Mouse (Mus musculus): Measurements from ENCODE around the gene Prkcb. TPM values are rescaled to one million over a fixed set of nuclear protein-coding genes. Genes with fewer than 3 reads are reported as not detected.

Gene Prkcb
- polyA plus RNA-seq, 1 experiment from 2014 or later: 5.5 TPM

DNA sequence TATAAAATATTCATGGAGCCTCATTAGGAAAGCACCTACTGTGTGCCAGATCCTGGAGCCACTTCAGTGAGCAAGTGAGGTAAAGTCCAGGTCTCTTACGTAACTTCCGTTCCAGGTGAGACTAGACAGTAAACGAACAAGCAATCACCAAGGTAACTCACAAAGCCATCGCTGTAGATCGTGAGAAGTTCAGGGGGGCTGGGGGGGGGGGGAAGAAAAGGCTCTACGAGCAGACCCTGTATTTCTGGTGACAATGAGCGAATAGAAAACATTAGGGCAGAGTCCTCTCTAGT lies 22.1 kb downstream of the Prkcb start:
- H3K4me2 ChIP-seq (replicated peaks): no peak overlapping the region
- H3K4me3 ChIP-seq: no peak overlapping the region
- WGBS: 72% methylated on average over 7 of the region's 7 CpGs
- H3K27me3 ChIP-seq: peaks cover 7% of the 10 kb centered on the region; the same call in 1 of the 2 replicates
- H3K4me1 ChIP-seq: peaks cover 26% of the 10 kb centered on the region
- no peak for ATAC-seq (ENCODE audit: low FRiP score, low read depth)
- no peak overlapping the region for H3K9ac ChIP-seq
- no peaks in the 10 kb centered on the region for H3K9me3 ChIP-seq
- H3K36me3 ChIP-seq: no peaks in the 10 kb centered on the region
- no peak overlapping the region for H3K27ac ChIP-seq

DNA sequence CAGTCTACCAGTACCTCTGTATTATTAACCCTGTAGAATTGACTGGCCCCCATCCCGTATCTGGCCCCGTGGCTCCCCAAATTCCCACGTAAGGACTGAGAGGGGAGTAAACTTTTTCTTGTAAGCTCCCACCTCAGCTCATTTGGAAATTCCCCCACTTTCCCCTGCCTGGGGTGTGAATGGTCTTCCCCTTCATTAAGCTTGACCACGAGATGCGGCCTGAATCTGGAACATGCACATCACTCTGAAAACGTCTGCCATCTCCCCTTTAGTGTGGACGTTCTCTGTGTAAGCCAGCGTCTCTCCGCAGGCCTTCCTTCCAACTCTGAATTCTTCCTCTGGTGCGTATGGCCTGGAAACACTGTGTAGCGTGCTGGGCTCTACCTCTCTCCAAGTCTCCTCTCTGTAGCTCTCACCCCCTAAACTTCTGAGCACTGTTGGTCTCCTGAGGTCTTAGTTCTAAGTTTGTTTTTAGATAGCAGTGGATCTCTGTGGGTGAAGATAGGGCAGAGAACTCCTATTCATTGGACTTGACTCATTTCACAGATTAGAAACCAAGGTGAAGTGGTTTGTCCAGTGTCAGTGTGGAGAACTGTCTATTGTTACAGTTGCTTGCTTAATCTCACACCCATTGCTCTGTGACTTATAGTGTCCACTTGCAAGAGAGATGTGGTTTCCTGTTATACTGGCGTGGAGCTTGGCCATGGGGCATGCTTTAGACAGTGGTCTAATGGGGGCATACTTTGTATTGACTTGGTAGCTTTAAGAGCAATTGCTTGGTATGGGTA lies 25.3 kb downstream of the Prkcb start:
- WGBS: 92% methylated on average over 12 of the region's 12 CpGs
- H3K4me1 ChIP-seq: peaks cover 26% of the 10 kb centered on the region
- no peak for ATAC-seq (ENCODE audit: low FRiP score, low read depth)

DNA sequence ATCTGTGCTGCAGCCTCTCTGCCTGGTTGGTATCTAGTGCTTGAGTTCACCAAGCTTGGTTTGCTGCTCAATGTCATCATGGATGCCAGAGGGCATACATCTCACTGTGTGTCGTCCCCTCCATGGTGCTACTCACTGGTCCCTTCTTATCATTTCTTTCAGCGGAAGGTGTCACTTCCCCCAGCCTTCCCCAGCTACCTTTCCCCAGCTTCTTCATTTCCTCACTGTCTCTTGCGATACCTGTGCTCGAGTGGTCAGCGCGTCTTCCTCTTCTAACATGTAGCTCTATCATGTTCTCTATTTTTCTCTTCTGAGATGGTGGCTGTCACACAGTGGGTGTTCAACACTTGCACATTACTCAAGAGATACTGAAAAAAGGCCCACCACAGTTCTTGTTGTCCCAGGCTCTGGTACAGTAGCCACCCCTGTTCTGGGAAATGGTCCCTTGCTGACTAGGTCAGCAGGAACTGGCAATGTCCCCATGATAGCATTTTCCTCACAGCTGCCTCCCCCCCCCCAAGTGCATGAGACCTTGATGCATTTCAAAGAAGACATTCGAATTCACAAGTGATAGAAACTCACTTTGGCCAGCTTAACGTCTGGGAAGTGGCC lies 27.3 kb downstream of the Prkcb start:
- H3K27me3 ChIP-seq: 0 out of 2 replicates have a peak, but pooled peaks cover 3% of the 10 kb centered on the region
- H3K9me3 ChIP-seq: no peaks in the 10 kb centered on the region
- no peak overlapping the region for H3K9ac ChIP-seq
- H3K4me3 ChIP-seq: no peak overlapping the region
- no peak for ATAC-seq (ENCODE audit: low FRiP score, low read depth)
- no peak overlapping the region for H3K27ac ChIP-seq
- no peaks in the 10 kb centered on the region for H3K36me3 ChIP-seq
- peaks cover 18% of the 10 kb centered on the region; the same call in 1 of the 2 replicates for H3K4me1 ChIP-seq
- no peak overlapping the region for H3K4me2 ChIP-seq (replicated peaks)
- 82% methylated on average over 8 of the region's 8 CpGs for WGBS

More for the DNA sequence above, 25.3 kb downstream of the Prkcb start:
- Histone ChIP-seq H3K27ac (no peak overlapping the region), H3K9ac (no peak overlapping the region), H3K27me3 (peaks cover 7% of the 10 kb centered on the region; the same call in 1 of the 2 replicates), H3K36me3 (no peaks in the 10 kb centered on the region), H3K4me2 (replicated peaks) (no peak overlapping the region), H3K9me3 (no peaks in the 10 kb centered on the region), H3K4me3 (no peak overlapping the region)

DNA sequence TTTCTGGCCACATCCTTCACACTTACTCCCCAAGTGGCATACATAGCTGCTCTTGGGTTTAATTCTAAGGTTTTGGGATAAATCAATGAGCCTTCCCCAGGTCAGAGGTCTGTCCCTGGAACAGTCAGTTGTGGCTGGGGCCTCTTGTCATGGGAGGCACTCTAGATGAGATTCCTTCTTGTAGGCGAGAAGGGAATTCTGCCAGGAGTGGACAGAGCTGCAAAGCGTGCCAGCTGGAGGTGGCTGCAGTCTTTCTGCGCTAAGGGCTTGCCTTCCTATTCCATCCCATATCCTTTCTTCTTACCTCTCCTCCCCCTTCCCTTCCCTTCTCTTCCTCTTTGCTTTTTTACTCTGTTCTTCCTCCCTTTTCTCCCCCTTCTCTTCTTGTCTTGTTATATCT lies 28.1 kb downstream of the Prkcb start:
- Histone ChIP-seq H3K9me3 (no peaks in the 10 kb centered on the region), H3K4me3 (no peak overlapping the region), H3K4me1 (peaks cover 10% of the 10 kb centered on the region; the same call in 1 of the 2 replicates), H3K9ac (no peak overlapping the region), H3K27me3 (0 out of 2 replicates have a peak, but pooled peaks cover 3% of the 10 kb centered on the region), H3K36me3 (no peaks in the 10 kb centered on the region), H3K4me2 (replicated peaks) (no peak overlapping the region), H3K27ac (no peak overlapping the region)
- no peak for ATAC-seq (ENCODE audit: low FRiP score, low read depth)
- WGBS: 76% methylated on average over 3 of the region's 3 CpGs

DNA sequence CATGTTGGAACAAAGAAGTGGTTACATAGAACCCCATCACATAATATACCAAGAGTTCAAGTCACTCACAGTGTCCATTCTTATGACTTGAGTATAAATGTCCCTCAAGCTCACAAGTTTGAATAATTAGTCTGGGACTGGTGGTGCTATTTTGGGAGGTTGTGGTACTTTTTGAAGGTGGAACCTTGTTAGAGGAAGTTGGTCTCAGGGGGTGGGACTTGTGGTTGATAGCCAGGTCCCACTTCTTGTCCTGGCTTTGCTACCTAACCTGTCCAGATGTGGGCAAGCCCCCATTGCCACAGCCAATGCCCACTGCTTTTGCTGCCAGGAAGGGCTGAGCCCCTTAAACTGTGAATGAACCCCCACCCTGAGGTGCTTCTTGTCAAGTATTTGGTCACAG lies 28.9 kb downstream of the Prkcb start:
- 0 out of 2 replicates have a peak, but pooled peaks cover 3% of the 10 kb centered on the region for H3K27me3 ChIP-seq
- H3K4me2 ChIP-seq (replicated peaks): no peak overlapping the region
- H3K4me1 ChIP-seq: peaks cover 3% of the 10 kb centered on the region; the same call in 1 of the 2 replicates
- H3K9me3 ChIP-seq: no peaks in the 10 kb centered on the region
- no peak overlapping the region for H3K27ac ChIP-seq
- H3K36me3 ChIP-seq: no peaks in the 10 kb centered on the region
- H3K4me3 ChIP-seq: no peak overlapping the region
- no peak for ATAC-seq (ENCODE audit: low FRiP score, low read depth)
- no peak overlapping the region for H3K9ac ChIP-seq

DNA sequence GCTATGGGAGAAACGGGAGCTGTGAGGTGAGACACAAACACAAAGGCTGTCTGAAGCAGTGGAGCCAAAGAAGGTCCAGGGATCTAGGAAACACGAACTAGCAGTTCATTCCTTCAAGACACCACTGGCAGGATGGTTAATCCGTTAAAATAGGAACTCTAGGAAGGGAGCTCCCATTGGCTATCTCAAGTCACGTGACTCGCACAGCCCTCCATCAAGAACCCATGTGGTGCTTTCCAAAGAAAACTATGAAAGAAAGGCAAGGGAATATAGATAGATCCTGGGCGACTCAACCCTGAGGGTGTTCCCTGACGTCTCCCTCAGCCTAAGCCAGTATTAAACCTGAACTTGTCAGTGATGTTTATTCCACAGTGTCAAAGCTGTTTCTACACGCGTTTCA lies 31.0 kb downstream of the Prkcb start:
- Histone ChIP-seq H3K4me2 (replicated peaks) (no peak overlapping the region), H3K4me1 (no peaks in the 10 kb centered on the region), H3K9ac (no peak overlapping the region), H3K4me3 (no peak overlapping the region), H3K36me3 (no peaks in the 10 kb centered on the region), H3K27me3 (no peaks in the 10 kb centered on the region), H3K9me3 (no peaks in the 10 kb centered on the region), H3K27ac (no peak overlapping the region)
- no peak for ATAC-seq (ENCODE audit: low FRiP score, low read depth)
- WGBS: 81% methylated on average over 9 of the region's 9 CpGs

DNA sequence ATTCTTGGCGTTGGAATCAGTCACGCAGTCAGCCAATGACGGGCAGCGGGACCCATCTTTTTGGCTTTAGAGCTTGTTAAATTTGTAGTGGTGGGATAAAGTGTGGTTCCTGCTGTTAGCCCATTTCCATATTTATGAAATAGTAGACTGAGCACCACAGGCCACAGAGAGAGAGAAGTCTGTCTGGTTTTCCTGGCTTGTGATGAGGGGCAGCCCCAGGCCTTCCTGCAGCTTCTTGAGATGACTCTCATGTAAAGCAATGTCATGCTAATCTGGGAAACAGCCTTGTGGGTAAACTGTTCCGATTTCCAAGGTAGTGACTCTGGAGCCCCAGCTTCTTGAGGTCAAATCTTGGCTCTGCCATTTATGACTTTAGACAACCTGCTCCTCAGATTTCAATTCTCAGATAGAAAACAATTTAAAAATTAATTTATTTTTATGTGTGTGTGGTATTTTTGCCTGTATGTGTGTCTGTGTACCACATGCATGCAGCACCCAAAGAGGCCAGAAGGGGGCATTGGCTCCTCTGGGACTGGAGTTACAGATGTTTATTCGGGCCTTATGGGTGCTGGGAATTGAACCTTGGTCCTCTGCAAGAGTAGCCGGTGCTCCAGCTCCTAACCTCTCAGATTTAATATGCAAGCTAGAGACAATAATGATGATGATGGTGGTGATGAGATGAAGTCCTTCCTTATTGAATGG lies 32.4 kb downstream of the Prkcb start:
- Histone ChIP-seq H3K27me3 (no peaks in the 10 kb centered on the region), H3K4me2 (replicated peaks) (no peak overlapping the region), H3K4me3 (no peak overlapping the region), H3K27ac (no peak overlapping the region), H3K9ac (no peak overlapping the region), H3K36me3 (no peaks in the 10 kb centered on the region), H3K9me3 (no peaks in the 10 kb centered on the region), H3K4me1 (no peaks in the 10 kb centered on the region)
- 93% methylated on average over 7 of the region's 7 CpGs for WGBS
- no peak for ATAC-seq (ENCODE audit: low FRiP score, low read depth)

DNA sequence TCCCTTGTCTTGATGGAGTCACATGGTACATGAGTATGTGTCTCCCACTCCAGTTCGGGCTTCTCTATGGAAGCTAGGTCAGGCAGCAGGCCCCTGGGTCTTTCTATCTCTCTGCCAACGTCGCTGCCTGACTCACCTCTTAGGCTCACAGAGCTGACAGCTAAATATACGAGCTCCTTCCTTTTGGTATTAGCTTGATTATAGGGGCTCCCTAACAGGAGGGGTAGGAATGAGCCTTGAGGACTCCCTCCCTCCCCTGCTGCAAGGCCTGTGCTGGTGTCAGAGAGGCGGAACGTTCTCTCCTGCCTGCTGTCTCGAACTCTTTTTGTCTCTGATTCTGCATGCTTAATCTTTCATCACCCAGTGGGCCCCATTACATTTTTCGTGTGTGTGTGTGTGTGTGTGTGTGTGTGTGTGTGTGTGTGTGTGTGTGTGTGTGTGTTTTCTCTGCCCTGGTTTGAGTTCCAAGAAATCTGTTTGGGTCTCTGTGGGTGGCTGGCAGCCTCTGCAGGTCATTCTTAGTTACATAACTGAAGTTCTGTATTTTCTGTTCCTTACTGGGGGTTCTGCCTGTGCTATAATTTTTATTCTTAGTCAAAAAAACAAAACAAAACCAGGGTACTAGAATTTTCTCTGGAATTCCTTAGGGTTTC lies 33.6 kb downstream of the Prkcb start:
- H3K27ac ChIP-seq: no peak overlapping the region
- no peak overlapping the region for H3K4me2 ChIP-seq (replicated peaks)
- H3K4me3 ChIP-seq: no peak overlapping the region
- H3K9me3 ChIP-seq: no peaks in the 10 kb centered on the region
- no peak for ATAC-seq (ENCODE audit: low FRiP score, low read depth)
- 47% methylated on average over 8 of the region's 8 CpGs for WGBS
- no peaks in the 10 kb centered on the region for H3K27me3 ChIP-seq
- H3K4me1 ChIP-seq: no peaks in the 10 kb centered on the region
- no peak overlapping the region for H3K9ac ChIP-seq
- no peaks in the 10 kb centered on the region for H3K36me3 ChIP-seq

DNA sequence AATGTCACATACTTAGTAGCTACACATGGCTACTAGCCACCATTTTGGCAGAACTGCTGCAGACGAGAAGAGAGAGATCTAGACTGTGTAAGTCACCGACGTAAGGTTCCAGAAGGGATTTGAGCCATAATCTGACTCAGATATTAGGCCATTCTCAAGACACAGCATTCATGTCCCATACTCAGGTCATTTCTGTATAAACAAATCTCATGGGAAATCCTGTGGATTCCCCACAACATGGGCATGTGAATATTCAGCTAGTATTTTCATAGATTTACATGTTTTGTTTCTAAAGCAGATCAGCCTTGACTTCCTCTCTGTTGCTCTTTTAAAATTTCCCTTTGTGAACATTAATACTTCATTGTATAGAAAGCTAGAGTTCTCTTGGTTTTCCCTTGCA lies 39.4 kb downstream of the Prkcb start:
- Histone ChIP-seq H3K4me2 (replicated peaks) (no peak overlapping the region), H3K36me3 (no peaks in the 10 kb centered on the region), H3K9me3 (no peaks in the 10 kb centered on the region), H3K4me3 (no peak overlapping the region), H3K27ac (no peak overlapping the region), H3K4me1 (peaks cover 13% of the 10 kb centered on the region; the same call in 1 of the 2 replicates), H3K27me3 (no peaks in the 10 kb centered on the region), H3K9ac (no peak overlapping the region)
- ATAC-seq (ENCODE audit: low FRiP score, low read depth): no peak
- 90% methylated on average over 3 of the region's 3 CpGs for WGBS

DNA sequence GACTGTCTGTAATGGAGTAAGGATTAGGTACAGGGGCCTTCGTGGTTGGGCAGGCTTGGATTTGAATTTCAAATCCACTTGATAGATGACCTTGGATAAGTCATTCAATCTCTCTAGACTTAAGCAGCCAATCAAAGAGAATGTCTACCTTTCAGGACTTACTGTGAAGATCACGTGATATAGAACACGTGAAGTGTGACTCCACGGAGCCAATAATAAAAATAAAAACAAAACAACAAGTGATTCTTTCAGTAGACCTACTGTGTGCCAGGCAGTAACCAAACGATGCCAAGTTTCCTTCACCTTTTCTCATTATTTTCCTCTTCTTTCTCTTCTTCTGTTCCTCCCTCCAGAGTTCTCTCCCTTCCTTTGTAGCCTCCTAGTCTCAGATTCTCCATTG lies 39.9 kb downstream of the Prkcb start:
- WGBS: 80% methylated on average over 5 of the region's 5 CpGs
- Histone ChIP-seq H3K4me1 (peaks cover 17% of the 10 kb centered on the region), H3K36me3 (no peaks in the 10 kb centered on the region), H3K4me3 (no peak overlapping the region), H3K27me3 (no peaks in the 10 kb centered on the region), H3K27ac (no peak overlapping the region), H3K4me2 (replicated peaks) (no peak overlapping the region), H3K9ac (no peak overlapping the region), H3K9me3 (no peaks in the 10 kb centered on the region)
- no peak for ATAC-seq (ENCODE audit: low FRiP score, low read depth)

DNA sequence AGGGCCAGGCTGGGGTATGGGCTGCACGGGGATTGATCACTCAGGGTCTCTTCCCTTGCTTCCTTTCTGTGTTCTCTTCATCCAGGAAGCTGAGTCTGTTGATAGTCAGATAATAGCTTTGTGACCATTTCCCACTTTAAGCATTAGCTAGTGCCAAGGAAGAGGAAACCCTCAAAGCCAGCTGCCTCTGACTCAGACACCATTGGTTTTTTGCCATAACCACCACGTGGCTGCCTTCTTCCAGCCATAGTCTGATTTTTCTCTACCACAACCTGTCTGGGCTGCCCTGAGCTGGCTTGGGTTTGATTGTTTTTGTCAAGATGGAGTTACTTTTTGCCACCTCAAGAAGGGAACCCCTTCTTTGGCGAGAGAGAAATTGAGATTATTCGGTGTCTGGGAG lies 41.0 kb downstream of the Prkcb start:
- no peaks in the 10 kb centered on the region for H3K9me3 ChIP-seq
- H3K9ac ChIP-seq: no peak overlapping the region
- H3K4me2 ChIP-seq (replicated peaks): no peak overlapping the region
- H3K27ac ChIP-seq: no peak overlapping the region
- no peak overlapping the region for H3K4me3 ChIP-seq
- H3K36me3 ChIP-seq: no peaks in the 10 kb centered on the region
- WGBS: 82% methylated on average over 4 of the region's 4 CpGs
- H3K4me1 ChIP-seq: peaks cover 25% of the 10 kb centered on the region
- no peak for ATAC-seq (ENCODE audit: low FRiP score, low read depth)
- no peaks in the 10 kb centered on the region for H3K27me3 ChIP-seq

DNA sequence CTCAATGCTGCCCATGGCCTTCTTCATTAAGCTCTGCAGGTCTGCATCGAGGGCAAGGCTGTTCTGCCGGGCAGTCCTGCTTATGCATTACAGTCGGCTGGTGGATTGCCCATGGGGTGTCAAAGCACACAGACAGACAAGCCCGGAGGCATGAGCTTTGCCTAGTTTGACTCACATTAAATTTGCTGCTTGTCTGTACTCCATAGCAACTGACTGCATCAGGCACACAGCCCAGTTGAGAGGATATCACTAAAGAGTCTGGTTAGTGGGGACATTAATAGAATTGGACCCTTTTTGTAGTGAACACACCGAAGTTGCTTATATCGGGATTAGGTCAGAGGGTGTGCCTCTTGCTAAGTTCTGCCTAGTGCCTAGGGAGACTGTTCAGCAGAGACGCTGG lies 45.1 kb downstream of the Prkcb start:
- 66% methylated on average over 7 of the region's 7 CpGs for WGBS
- Histone ChIP-seq H3K4me3 (no peak overlapping the region), H3K9ac (no peak overlapping the region), H3K36me3 (no peaks in the 10 kb centered on the region), H3K27me3 (no peaks in the 10 kb centered on the region), H3K4me1 (peaks cover 25% of the 10 kb centered on the region), H3K9me3 (no peaks in the 10 kb centered on the region), H3K27ac (no peak overlapping the region), H3K4me2 (replicated peaks) (no peak overlapping the region)
- no peak for ATAC-seq (ENCODE audit: low FRiP score, low read depth)
